Mouse (Mus musculus): Measurements from ENCODE around the gene Med18.
"Not testable (repeated sequence)": the region's sequence is repeated elsewhere in the genome, so short reads cannot be mapped to it uniquely, and the experiment has no call there.

The Med18 gene

DNA sequence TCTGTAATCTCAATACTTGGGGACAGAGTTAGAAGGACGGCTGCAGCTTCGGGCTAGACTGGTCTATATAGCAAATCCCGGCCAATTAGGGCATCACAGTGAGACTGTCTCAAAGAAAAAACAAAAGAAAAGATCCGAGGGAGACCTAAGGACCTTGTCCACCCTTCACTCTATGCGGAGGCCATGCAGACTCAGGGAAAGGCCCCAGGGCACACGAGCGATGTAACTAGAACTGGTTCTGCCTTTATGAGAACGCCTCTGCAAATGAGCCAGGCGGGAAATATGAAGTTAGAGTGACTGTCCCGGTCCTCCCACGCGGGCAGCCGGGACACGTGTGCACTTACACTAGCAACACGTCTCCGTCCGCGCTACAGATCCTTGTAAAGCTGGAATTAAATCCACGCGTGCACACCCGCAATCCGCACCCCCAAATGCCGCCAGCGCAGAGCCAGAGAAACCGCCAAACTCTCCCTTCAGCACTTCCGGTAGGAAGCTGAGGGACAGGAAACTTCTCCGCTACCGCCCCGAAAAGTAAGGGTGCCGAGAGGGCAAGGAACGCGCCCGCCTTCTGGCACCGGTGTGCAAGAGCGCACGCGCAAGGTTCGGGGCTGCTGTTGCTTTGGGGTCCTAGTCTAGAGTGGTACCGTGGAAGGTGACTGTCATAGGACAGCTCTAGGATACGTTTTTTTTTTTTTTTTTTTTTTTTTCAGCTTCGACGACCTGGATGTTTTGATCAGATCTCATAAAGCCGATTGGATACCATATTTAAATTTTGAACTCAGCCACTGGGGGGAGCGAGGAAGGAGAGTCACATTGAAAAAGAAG lies at the start of gene Med18:
TSS of gene Med18 (minus strand) at position 492 of the 825 bp plus-strand sequence.
- peak; percentile 92 to 93 for DNase-seq

DNA sequence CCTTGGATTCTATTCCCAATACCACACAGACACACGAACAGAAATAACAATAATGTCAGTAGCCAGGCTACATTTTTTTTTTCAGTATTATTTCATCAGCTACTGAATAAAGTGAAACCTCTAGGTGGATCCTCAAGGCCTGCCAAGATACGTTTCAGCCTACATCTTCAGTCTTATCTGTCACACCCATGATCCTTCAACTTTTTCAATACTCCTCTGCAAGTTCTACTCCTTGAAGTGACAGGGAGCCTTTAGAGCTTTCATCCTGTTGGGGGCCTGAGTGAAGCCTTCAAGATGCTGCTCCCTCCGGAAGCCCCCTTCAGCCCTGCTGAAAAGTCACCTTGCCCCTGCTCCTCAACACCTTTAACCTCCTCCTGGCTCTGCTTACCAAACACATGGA lies 48.4 kb upstream of the Med18 start:
- DNase-seq = no peak

DNA sequence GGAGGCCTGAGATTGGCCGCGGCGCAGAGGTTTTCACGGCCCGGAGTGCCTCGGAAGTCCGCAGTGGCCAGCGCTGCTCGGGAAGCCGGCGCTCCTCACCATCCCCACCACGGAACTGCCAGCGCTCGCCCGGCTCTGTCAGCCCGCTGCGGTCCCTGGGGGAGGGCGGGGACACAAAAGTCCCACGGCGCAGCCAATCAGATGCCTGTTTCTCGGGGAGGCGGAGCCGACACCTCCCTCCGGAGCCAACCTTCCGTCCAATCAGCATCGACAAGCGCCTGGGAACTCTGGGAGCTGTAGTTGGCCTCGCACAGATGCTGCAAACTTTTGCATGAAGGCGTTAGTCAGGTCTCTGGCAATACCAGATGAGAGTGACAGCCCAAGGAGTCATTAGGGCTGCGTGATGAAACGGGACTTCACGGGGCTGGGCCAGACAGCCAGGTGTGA lies 46.7 kb upstream of the Med18 start, which contains the start of gene Sesn2:
TSS of gene Sesn2 (minus strand) at position 150 of the 447 bp plus-strand sequence.
- DNase-seq = peak; percentile 97 to 98

DNA sequence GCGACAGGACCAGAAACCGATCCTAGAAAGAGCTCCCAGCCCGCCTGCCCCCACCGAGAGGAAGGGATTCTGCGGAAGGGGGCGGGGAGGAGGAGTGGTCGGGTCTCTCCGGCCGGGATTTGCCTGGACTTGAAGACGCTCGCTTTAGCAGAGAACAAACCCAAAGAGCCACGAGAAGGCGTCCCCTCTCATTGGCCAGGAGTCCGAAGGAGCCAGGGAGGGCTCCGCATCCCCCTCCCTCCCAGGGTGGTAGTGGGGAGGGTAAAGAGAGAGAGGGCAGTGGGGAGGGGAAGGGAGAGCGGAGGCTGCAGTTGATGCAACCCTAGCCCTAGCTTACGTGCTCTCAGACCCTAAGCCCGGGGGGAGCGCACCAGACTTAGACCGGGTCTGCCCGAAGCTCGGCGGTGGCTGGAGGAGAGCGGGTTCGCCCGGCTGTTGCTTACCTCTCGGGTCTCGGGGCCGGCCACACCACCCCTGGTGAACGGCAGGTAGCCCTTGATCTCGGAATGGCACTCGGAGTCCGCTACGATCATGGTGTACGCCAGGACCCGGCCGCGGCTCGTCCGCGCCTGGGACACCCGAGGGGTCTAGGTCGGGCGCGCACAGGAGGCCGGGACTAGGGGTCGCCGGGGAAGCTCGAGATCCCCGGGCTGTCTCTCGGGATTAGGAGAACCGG lies 46.0 kb upstream of the Med18 start:
- DNase-seq = peak; percentile 34 to 54

DNA sequence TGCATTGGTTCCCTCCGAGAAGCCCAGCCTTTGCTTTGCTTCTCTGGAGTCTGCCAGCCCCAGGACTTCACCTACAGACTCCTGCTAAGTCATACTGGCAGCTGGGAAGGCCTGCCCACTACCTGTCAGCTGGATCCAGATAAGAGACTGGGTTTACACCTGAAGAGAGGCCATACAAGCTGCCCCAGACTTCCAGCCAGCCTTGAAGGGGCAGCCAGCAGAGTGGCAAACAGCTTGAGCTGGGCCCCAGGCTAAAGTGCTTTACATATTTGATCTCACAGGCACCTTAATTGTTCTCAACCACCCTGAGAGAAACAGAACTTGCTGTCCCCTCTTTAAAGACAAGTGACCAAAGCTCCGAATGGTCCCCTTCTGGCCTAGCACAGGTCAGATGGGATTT lies 43.5 kb upstream of the Med18 start:
- no peak for DNase-seq

DNA sequence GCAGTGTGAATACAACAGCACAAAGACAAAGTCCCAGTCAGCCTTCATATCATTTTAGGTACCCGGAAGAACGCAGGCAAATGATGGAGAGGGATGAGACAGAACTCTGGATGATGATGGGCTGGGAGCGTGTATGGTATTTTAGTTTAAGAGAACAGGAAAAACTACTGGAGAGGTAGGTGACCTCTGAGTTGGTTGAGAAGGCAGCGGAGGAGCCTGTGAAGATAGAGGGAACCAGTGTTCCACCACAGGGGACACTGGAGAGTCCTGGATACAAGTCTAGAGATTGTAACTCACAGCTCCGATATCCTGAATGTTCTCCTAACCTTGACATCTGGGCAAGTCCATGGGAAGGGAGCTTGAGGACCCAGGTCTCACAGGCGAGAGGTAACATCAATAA lies 42.5 kb upstream of the Med18 start:
- DNase-seq = no peak

DNA sequence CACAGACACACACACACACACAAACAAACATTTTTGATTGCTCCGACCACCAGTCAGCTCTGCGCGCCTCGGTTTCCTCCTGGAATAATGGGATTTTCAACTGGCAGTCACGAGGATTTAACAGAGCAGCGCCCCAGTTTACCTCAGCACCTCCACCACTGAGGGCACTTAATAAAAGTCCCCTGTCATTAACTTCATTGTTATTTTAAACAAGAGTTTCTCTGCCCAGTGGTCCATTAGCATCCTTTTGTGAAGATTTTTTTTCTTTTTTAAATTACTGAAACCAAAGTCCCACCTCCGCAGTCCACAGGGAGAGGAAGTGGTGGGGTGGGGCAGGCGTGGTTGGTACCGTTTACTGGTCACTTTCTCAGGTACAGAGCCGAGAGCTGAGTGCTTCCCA lies 42.1 kb upstream of the Med18 start:
- DNase-seq = no peak

DNA sequence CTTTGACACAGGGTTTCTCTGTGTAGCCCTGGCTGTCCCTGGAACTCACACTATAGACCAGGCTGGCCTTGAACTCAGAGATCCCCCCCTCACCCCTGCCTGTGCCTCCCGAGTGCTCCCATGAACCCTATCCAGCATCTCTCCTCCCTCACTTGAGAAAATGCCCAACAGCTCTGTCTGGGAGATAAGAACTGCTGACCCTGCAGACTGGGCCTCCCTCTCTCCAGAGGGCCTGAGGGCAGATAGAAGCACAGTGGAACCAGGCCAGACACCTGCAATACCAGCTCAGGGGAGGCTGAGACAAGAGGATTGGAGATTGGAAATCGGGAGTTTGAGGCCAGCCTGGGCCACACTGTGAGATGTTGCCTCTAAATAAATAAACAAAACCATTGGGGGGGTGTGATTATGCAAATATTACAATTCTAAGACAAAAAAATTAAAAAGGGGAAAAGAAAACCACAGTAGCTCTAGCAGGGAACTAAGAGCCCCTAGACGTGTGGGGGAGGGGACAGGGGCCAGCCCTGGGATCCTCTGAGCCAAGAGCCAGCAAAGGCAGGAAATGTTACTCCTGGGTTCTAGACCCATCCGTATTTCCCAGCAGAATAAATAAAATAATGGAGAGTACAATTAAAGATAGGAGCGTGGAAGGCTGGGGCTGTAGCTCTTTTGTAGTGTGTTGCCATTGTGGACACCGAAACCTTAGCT lies 41.5 kb upstream of the Med18 start:
- no peak for DNase-seq

DNA sequence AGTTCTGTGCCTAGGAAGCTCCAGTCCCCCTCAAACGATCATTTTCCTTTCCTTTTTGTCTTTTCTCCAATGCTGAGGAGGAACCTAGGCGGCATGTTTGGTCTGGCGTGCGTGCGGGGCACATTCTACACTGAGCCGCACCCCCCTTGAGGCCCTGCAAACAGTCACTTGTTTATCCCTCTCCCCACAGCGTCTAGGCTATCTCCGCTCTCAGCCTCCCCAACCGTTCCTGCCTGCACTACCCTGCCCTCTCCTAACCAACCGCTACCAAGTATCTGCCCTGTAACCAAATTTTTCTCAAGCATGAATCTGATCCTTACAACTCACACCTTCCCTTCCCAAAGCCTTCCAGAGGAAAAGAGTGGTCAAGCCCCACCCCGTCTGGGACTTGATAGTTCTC lies 39.6 kb upstream of the Med18 start:
- no peak for DNase-seq

DNA sequence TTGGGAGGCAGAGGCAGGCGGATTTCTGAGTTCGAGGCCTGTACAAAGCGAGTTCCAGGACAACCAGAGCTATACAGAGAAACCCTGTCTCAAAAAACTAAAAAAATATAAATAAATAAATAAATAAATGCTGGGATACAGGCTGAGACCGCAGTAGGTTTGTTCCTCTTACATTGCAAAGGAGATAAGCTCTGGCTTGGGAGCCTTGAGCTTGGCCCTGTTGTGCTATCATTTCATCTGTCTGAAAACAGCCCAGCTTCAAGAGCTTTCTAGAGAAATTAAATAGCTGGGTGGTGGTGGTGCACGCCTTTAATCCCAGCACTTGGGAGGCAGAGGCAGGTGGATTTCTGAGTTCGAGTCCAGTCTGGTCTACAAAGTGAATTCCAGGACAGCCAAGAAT lies 37.9 kb upstream of the Med18 start:
- no peak for DNase-seq

DNA sequence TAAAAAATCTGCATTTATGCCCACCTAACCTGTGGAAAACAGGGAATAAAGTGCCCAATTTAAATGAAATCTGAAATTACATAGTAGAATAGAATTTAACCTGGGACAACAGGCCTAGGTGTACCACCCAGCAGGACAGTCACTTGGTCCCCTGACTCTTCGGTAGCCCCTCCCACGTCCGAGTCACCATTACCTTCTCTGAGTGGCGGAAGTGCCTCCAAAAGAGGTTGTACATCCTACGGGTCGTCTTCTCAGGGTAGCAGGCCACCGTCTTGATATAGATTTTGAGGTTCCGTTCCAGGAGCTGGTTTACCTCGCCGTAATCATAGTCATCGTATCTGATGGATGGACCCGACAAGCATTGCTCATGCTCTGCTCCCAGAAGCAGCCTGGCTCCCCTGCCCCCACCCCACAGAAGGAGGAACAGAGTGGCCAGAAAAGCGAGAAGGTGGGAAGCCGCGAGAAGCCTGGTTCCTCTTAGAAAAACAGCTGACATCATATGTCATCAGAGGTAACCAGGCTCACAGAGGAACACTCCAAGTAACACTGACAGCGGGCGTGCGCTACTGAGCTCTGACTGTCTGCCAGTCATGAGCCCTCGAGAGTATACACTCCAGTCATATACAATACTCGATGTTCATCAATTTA lies 30.7 kb upstream of the Med18 start:
- DNase-seq = no peak

DNA sequence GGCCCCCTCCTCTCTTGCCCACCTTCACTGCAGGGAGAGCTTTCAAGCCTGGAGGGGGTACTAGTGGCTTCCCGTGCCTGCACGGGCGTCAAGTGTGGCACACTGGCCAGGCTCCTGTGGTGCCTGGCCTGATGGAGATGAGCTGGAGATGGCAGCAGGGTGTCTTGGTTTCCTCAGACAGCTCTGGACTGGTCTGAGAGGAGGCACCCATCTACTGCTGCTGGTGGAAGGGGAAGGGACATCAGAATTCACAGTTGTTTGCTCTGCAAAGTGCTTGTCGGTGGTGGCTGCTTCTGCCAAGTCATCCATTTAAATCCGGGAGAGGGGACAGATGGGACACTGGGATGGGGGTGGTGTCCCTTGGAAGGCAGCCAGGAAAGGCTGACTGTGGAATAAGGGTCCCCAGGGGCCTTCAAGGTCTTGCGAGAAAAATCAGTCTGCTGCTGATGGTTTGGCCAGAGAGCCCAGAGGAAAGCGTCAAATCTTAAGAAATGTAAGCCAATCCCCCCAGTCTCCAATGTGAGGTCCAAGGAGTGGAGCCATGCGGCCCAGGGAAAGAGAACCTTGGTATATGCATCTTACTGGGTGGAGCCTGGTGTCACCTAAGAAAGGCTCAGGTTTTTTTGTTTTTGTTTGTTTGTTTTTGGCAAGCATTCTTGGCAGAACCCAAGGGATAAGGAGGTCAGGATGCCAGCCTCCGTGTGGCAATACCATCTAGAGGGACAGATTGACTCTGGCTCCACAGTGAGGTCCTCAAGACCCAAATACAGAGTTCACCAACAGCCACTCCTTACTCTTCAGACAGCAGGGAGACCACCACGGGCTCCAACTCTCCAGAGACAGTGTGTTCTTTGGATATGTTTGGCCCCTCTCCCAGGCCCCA lies 28.7 kb upstream of the Med18 start:
- DNase-seq = no peak

DNA sequence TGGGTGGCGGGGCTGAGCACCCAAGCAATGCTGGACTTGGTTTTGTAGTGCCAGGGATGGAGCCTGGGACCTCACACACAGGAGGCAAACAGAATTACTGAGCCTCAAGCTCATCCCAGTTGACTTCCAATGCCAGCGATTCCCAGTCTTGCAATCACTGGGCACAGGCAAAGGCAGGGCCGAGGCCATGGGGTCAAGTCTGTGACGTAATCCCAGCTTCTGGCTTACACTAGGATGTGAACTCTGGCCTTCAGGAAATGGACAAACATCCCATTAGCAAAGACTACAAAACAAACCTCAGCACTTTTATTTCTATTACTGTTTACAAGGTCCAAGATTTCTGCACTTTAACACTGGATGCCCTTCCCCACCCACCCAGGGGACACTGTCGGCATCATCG lies 28.0 kb upstream of the Med18 start:
- DNase-seq = no peak

DNA sequence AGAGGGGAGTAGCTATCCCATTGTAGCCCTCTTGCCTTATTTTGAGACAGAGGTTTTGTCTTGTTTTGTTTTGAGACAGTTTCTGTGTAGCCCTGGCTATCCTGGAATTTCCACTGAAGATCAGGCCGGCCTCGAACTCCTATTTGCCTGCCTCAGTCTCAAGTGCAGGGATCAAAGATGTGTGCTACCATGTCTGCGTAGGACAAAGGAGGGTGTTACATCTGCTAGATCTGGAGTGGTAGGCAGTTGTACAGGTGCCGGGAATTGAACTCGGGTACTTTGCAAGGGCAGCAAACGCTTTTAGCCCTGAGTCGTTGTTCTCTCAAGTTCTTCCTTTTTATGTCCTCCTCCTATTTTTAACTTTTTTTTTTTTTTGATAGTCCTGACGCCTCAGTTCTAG lies 27.3 kb upstream of the Med18 start:
- DNase-seq = no peak

DNA sequence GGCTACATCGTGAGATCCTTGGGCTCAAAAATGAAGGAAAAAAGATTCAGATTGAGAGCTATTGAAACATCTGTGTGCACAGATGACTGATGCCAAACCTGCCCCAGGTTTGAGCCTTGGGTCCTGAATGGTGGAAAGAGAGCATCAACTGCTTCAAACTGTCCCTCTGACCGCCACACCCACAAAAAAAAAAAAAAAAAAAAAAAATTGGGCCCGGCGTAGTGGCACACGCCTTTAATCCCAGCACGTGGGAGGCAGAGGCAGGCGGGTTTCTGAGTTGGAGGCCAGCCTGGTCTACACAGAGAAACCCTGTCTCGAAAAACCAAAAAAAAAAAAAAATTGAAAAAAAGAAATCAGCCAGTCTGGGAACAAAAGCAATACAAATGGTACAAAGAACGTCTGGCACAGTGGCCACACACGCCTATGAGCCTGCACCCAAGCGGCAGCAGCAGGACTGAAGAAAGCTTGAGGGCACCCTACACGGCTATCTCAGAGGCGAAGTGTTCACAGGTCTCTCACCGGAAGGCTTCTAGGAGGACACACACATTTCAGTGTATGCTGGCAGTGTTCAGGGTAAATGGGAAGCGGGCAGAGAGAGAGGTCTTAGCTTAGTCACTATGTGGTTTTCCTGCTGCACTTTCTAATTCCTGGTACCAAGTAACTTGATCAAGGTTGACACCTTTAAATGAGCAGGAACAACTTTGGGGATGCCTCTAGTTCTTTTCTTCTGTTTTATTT lies 26.7 kb upstream of the Med18 start:
- DNase-seq = no peak

DNA sequence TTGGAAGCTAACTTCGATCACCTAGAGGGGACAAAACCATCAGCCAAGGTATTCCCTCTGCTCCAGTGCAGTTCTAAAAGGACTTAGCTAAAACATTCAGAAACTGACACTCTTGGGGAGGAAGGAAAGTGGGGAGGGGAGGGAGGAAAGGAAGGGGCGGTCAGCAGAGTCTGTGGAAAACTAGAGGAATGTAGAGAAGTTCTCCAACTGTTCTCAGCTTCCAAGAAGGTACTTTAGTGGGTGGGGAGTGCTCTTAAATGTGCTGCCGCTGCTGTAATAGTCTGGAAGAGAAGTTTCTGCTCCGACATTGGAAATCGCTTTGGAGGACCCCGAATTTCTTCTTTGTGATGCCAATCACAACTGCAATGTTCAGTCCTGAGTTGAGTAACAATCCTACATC lies 25.3 kb upstream of the Med18 start:
- DNase-seq = no peak

DNA sequence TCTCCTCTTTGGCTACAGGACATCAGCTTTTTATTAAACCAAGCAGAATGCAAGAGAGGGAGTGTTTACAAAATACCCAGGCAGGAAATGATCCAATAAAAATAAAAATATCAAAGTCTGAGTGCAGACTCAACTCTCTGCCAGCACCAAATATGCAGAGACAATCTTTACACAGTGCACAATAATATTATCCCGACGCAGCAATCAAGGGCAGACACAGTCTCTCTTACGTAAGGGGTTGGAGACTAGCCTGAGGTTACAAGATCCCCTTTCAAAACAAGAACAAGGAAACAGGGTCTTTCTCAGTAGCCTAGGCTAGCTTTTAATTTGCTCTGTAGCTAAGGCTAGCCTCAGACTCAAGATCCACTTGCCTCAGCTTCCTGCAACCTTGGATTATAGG lies 24.8 kb upstream of the Med18 start:
- no peak for DNase-seq

DNA sequence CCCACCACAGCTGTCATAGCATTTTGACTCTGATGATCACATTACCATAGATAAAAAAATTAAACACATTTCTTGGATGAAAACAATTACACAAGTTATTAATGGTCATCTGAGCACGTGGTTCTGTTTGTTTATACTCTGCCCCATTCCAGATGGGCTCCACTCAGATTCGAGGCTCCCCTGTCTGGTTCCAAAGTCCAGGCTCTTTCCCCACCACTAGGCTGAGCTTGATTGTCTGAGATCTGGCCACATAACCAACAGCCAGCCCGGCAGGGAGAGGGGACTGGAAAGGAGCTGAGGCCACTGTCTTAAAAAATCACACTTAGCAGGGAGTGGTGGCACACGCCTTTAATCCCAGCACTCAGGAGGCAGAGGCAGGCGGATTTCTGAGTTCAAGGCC lies 21.1 kb upstream of the Med18 start:
- no peak for DNase-seq

DNA sequence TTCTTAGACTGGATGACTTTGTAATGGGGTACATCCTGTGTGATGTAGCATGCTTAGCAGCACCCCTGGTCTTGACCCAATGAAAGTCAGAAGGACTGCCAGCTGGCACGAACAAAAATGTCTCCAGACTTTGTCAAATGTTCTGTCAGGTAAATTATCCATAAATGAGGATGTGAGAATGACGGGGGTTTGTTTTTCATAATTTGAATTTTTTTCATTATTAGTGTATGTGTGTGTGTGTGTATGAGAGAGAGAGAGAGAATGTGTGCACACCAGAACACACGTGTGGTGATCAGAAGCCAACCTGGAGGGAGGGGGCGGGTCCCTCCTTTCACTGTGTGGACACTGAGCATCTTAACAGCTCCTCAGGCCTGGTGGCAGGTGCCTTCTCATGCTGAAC lies 20.5 kb upstream of the Med18 start:
- DNase-seq = no peak

DNA sequence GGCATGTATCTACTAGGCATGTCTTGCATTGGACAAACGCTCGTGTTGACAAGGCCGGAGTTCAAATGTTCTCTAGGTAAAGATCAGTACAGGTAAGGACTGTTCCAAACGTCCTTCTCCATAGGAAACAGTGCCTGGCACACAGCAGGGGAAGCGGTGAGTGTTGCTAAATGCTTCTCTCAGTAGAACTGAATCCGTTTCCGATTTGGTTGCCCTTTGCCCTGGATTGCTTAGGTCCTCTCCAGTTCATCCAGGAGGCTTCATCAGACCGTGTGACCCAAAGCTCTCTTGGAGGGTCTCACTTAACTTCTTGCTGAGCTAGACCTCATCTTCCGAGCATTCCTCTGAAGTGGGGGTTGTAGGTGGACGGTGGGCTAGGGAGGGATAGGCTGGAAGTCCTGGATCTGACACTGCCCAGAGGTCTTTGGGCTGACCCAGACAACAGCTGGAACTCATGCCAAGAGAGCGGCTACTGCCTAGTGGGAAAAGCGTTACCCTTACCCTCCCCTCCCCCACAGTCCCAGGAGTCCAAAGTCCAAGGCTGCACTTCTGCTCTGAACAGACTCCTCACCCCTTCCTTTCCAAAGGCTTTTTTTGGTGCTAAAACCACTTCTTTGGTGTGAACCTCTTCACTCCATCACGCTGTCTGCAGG lies 19.4 kb upstream of the Med18 start:
- no peak for DNase-seq

DNA sequence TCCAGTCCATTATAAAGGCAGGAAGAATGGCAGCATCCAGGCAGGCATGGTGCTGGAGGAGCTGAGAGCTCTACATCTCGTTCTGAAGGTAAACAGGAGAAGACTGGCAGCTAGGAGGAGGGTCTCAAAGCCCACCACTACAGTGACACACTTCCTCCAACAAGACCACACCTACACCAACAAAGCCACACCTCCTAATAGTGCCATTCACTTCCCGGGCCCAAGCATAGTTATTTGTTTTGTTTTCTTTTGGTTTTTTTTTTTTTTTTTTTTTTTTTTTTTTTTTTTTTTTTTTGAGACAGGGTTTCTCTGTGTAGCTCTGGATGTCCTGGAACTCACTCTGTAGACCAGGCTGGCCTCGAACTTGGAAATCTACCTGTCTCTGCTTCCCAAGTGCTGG lies 18.4 kb upstream of the Med18 start:
- DNase-seq = not testable (repeated sequence)

All from thymus, postnatal 36 days (tissue).